Mouse (Mus musculus): ENCODE measurements around the gene Fev. TPM values are rescaled to one million over a fixed set of nuclear protein-coding genes. Genes with fewer than 3 reads are reported as not detected.

Fev gene
- polyA plus RNA-seq (2014; fragmentation: Illumina TruSeq; extraction: RNeasy Lipid Tissue Mini Kit (QIAGEN cat#74804); ENCODE audit: low read depth, low replicate concordance), result 3.4 TPM

DNA sequence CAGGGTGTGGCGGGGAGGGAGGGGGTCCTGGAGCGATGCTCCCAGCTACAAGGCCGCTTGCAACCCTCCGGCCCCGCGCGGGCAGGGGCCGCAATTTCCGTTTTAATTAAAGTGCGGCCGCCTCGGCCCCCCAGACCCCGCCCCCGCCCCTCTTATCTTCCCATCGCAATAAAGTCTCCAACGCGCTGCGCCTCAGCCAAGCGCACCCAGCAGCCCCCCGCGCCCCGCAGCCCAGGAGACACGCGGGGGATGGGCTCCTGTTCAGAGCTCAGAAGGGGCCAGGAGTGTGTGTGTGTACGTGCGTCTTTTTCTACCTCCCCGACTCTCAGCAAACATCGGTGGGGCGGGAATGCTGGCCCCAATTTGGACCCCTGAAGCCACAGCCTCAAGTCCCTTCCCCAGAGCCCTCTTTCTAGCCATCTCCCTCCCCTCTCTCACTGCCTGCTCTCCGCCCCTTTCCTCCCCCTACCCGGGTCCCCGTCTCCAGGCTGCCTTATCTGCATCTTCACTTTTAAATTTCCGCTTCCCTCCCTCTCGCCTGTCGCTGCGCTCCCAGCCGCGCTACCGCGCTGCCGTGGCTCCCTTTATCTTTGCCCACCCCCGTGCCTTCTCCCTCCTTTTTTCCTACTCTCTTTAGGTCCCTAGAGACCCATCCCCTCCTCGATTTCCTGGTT lies at the start of gene Fev:
TSS of gene Fev (minus strand) at position 51 of the 674 bp plus-strand sequence.

DNA sequence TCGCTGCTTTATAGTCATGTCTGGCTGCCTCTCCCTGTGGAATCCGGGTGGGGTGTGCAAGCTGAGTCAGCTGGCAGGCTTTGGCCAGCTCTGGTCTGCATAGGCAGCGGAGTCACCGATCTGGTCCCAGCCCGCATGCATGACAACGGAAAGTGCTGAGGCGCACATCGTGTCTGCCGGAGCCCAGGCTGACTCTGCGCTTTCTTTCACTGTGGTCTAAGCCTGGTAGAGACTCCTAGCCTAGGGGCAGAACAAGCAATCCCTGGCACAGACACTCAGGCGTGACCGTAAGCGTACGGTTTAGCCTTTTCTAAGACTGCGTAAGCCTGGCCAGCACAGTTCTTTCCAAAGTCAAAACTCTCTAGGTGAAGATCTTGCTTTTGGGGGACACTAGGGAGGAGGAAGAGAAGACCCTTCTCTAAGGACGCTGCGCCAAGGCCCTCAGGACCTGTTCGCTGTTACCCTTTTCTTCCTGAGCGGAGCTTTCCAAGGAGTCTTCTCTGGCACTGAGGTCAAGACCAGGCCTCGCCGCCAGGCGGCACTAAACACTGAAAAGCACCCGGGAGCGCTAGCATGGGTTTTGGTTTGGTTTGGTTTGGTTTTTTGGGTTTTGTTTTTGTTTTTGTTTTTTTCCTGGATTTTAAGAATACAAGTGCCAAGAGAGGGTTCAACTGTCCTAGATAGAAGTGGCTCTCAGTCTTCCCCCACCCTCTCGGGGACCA lies 8.1 kb upstream of the Fev start, which contains the start of gene Cryba2:
TSS of gene Cryba2 (minus strand) at position 10 of the 722 bp plus-strand sequence.

DNA sequence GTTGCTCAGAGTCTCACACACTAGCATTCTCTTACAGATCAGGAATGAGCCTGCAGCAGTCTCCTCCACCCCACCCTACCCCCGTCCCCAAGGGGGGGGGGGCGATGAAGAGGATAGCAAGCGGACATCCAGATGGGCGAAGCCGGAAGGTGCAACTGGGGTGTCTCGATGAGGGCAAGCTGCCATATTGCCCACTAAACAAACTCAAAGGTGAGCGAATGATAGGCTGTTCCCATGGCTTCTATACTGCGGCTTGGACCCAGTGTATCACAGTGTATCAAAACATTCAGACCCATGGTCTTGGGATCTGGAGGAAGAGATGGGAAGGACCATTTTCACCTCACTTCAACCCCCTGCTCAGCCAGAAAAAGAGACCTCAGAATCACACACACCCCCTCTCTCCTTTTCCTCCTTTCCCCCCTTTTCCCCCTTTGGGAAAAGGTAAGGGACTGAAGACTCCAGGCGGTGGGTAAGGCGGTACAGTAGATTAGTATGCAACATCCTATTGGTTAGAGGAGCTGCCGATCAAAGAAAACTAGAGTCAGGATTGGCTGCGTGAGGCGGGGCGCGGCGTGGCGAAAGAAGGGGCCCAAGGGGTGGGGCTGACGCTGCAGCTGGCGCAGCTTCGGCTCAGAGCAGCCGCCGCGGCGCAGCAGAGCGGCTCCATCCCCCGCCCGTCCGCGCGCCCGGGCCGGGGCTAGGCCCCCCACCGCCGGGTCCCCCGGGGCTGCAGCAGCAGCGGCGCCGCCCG lies 30.7 kb downstream of the Fev start, which contains the start of gene Cdk5r2:
TSS of gene Cdk5r2 (plus strand) at position 629 of the 751 bp plus-strand sequence.

Other genes starting within 250 kb of the Fev start
- gene Ttll4, start 223.7 kb downstream of the Fev start, polyA plus RNA-seq (2014; fragmentation: Illumina TruSeq; extraction: RNeasy Lipid Tissue Mini Kit (QIAGEN cat#74804); ENCODE audit: low read depth, low replicate concordance), result 74.8 TPM
- 2.7 TPM for gene Cyp27a1, start 171.8 kb downstream of the Fev start, polyA plus RNA-seq (2014; fragmentation: Illumina TruSeq; extraction: RNeasy Lipid Tissue Mini Kit (QIAGEN cat#74804); ENCODE audit: low read depth, low replicate concordance)
- 0.08 TPM for gene Prkag3, start 136.2 kb downstream of the Fev start, polyA plus RNA-seq (2014; fragmentation: Illumina TruSeq; extraction: RNeasy Lipid Tissue Mini Kit (QIAGEN cat#74804); ENCODE audit: low read depth, low replicate concordance)
- 2.4 TPM for gene Wnt6, start 113.5 kb downstream of the Fev start, polyA plus RNA-seq (2014; fragmentation: Illumina TruSeq; extraction: RNeasy Lipid Tissue Mini Kit (QIAGEN cat#74804); ENCODE audit: low read depth, low replicate concordance)
- not detected for gene Wnt10a, start 93.9 kb downstream of the Fev start, polyA plus RNA-seq (2014; fragmentation: Illumina TruSeq; extraction: RNeasy Lipid Tissue Mini Kit (QIAGEN cat#74804); ENCODE audit: low read depth, low replicate concordance)
- not detected for gene Cdk5r2, start 30.5 kb downstream of the Fev start, polyA plus RNA-seq (2014; fragmentation: Illumina TruSeq; extraction: RNeasy Lipid Tissue Mini Kit (QIAGEN cat#74804); ENCODE audit: low read depth, low replicate concordance)
- gene Cryba2, start 7.7 kb upstream of the Fev start, polyA plus RNA-seq (2014; fragmentation: Illumina TruSeq; extraction: RNeasy Lipid Tissue Mini Kit (QIAGEN cat#74804); ENCODE audit: low read depth, low replicate concordance), result not detected
- 54.2 TPM for gene Cfap65, start 50.2 kb upstream of the Fev start, polyA plus RNA-seq (2014; fragmentation: Illumina TruSeq; extraction: RNeasy Lipid Tissue Mini Kit (QIAGEN cat#74804); ENCODE audit: low read depth, low replicate concordance)
- gene Ihh, start 66.3 kb upstream of the Fev start, polyA plus RNA-seq (2014; fragmentation: Illumina TruSeq; extraction: RNeasy Lipid Tissue Mini Kit (QIAGEN cat#74804); ENCODE audit: low read depth, low replicate concordance), result not detected
- gene Nhej1, start 239.8 kb upstream of the Fev start, polyA plus RNA-seq (2014; fragmentation: Illumina TruSeq; extraction: RNeasy Lipid Tissue Mini Kit (QIAGEN cat#74804); ENCODE audit: low read depth, low replicate concordance), result 4.0 TPM
- not detected for gene Slc23a3, start 248.5 kb upstream of the Fev start, polyA plus RNA-seq (2014; fragmentation: Illumina TruSeq; extraction: RNeasy Lipid Tissue Mini Kit (QIAGEN cat#74804); ENCODE audit: low read depth, low replicate concordance)